Mouse (Mus musculus) cortical plate, adult 2 months (tissue): Measurements from ENCODE around the gene Cryzl1. TPM values are rescaled to one million over a fixed set of nuclear protein-coding genes. Genes with fewer than 3 reads are reported as not detected.

ENCODE experiments used
- H3K27ac ChIP-seq: fragments of 200-500 bp; 2 replicates; pipeline ENCODE4 v1.5.1; 2012; ENCODE audit warnings: low read length, control low read depth, inconsistent platforms; ENCODE audit not compliant: insufficient read depth
- H3K4me1 ChIP-seq: fragments of 200-500 bp; 2 replicates; pipeline ENCODE4 v1.6.1; 2011; ENCODE audit warnings: low read length; ENCODE audit not compliant: control insufficient read depth, insufficient read depth
- H3K4me3 ChIP-seq: fragments of 200-500 bp; 2 replicates; pipeline ENCODE4 v1.5.1; 2011; ENCODE audit warnings: mild to moderate bottlenecking, low read length, control low read depth; ENCODE audit not compliant: insufficient read depth
- CTCF ChIP-seq: fragments of 200-500 bp; IDR thresholded peaks from 2 replicates; pipeline ENCODE4 v1.5.1; 2011; ENCODE audit warnings: mild to moderate bottlenecking, control low read depth, low read length; ENCODE audit not compliant: insufficient read depth; ENCODE audit errors: extremely low read depth
- POLR2A ChIP-seq: fragments of 200-500 bp; IDR thresholded peaks from 2 replicates; pipeline ENCODE4 v1.6.1; 2011; ENCODE audit warnings: mild to moderate bottlenecking, low read length, control low read depth; ENCODE audit not compliant: insufficient read depth; ENCODE audit errors: extremely low read depth
- polyA plus RNA-seq: library from polyadenylated mRNA; depleted of rRNA; stranded (reverse); fragments of >200 nt; gene quantifications from 2 replicates; pipeline ENCODE4 v1.2.3, GENCODE M21; 2012

Gene Cryzl1
- polyA plus RNA-seq, 1 experiment, result 118 TPM

DNA sequence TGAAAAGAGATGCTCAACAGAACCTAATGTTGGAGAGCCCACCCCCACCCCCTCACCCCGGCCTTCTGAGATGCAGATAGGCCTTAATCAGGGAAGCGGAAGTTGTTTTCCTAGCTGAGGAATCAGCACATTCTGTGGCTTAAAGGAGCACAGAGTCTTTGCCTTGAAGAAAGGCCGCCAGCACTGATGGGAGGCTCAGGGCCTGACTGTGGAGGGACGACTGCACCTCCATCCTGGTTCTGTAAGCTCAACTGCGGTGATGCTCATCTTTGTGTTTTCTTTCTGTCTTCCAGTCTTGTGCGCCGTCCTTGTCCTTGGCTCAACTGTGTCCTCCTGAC, 12.1 kb upstream of the Cryzl1 start:
- Histone ChIP-seq H3K27ac (no peak overlapping the region), H3K4me3 (no peak overlapping the region), H3K4me1 (peaks cover 7% of the 10 kb centered on the region)
- TF ChIP-seq CTCF (no peak), POLR2A (no peak)

- no peak overlapping the region for H3K27ac ChIP-seq
Observed at GRCm38 (mm10) chr16:91740184-91740917, 11.6 kb upstream of the Cryzl1 start.

GRCm38 (mm10) chr16:91738505-91738904, 9.7 kb upstream of the Cryzl1 start:
- Histone ChIP-seq H3K27ac (no peak overlapping the region), H3K4me1 (peaks cover 5% of the 10 kb centered on the region), H3K4me3 (no peak overlapping the region)
- no peak for TF ChIP-seq CTCF
- TF ChIP-seq POLR2A, result no peak

More at GRCm38 (mm10) chr16:91740184-91740917, 11.6 kb upstream of the Cryzl1 start:
- Histone ChIP-seq H3K4me3 (no peak overlapping the region), H3K4me1 (peaks cover 3% of the 10 kb centered on the region)
- TF ChIP-seq POLR2A (no peak), CTCF (no peak)

DNA sequence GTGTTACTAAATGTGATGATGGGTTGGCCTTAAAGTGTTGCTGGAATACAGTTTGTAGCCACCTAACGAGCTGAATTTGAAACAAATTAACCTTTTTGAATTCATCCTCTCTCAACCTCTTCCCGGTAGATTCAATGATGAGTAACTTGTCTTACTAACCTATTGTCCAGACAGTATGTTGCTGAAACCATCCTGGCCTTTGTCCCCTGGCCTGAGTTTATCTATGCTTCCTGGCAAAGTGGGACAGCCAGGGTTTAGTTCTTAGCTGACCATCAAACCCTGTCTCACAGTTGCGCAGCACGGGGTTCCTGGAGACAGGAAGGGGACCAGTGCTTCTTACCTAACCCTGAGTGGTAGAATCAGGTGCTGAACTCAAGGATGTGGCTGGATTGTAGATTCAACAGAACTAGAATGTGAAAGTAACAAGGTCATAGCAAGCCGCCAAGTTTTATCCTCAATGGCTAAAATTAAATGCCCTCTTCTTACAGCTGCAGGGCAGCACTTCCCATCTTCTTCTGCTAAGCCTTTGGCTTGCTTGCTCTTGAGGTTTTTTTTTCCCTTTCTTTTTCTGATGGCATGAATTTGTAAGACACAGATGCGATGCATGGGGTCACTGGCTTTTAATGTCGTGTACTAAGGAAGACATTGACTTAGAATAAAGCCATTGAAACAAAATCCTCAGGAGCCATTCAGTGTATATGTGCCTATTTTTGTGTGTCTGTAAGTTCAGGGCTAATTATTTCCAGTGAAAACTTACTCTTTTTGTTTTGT, 7.5 kb upstream of the Cryzl1 start:
- peaks cover 5% of the 10 kb centered on the region for H3K4me1 ChIP-seq
- TF ChIP-seq CTCF (no peak), POLR2A (no peak)

GRCm38 (mm10) chr16:91734771-91735170, 6.0 kb upstream of the Cryzl1 start:
- no peak overlapping the region for H3K4me3 ChIP-seq
- no peak overlapping the region for H3K27ac ChIP-seq
- TF ChIP-seq POLR2A, result no peak
- peaks cover 2% of the 10 kb centered on the region; the same call in 1 of the 2 replicates for H3K4me1 ChIP-seq

More for the DNA sequence above, 7.5 kb upstream of the Cryzl1 start:
- Histone ChIP-seq H3K27ac (no peak overlapping the region), H3K4me3 (no peak overlapping the region)

DNA sequence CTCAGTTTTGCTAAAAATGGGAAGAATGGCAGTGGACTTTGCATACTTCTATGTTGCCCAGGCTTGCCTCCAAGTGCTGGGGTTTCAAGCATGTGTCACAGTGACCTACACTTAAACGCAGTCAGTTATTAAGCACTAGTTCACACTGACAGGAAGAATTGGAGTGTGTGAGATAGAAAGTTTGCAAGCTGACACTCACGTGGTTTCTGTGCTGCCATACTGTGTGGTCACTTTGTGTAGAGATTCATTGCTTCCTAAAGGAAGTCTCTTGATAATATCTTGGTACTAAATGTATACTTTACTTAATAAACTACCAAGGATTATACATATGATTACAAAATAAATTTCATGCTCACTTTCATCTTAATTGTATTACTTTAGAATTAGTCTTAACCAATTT, 4.0 kb upstream of the Cryzl1 start:
- Histone ChIP-seq H3K27ac (no peak overlapping the region), H3K4me1 (peaks cover 2% of the 10 kb centered on the region; the same call in 1 of the 2 replicates), H3K4me3 (no peak overlapping the region)
- no peak for TF ChIP-seq POLR2A
- no peak for TF ChIP-seq CTCF

- peak overlapping the region; percentile 55 for H3K4me3 ChIP-seq
- peaks cover 4% of the 10 kb centered on the region; the same call in 1 of the 2 replicates for H3K4me1 ChIP-seq
- TF ChIP-seq POLR2A (no peak), CTCF (no peak)
Observed at GRCm38 (mm10) chr16:91730446-91730845, 1.7 kb upstream of the Cryzl1 start.

DNA sequence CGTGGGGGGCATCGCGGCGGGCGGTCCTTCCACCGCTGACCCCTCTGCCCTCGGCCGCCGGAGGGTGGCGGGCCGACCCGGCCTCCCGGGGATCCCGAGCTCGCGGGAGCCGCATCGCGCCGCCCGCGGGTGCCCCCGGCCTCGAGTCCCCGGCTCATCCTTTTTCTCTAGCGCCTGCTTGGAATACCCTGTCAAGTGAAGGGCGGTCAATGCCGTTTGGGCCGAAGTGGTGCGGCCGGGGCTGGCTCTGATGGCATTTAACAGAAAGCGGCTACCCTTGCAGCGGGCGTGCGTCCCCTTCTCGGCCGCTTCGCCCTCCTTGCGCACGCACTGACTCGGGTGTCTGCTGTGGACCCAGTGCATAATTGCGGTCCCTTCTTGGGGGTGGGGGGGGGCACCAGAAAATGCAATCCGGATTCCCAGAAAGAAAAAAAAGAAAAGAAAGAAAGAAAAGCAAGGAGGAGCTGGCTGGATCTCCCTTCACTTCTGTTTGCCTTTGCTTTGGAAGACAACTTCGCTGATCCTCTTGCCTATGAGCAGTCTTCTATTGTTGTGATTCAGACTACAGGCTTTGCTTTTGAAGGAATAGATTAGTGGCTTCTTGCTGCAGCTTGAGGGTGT, 1.2 kb upstream of the Cryzl1 start:
- H3K4me3 ChIP-seq, result peak overlapping the region; percentile 55
- peak overlapping the region; percentile 10; the same call in 1 of the 2 replicates for H3K27ac ChIP-seq
- TF ChIP-seq POLR2A (no peak), CTCF (no peak)
- H3K4me1 ChIP-seq, result peaks cover 4% of the 10 kb centered on the region; the same call in 1 of the 2 replicates

More at GRCm38 (mm10) chr16:91730446-91730845, 1.7 kb upstream of the Cryzl1 start:
- peak overlapping the region; percentile 10; the same call in 1 of the 2 replicates for H3K27ac ChIP-seq

DNA sequence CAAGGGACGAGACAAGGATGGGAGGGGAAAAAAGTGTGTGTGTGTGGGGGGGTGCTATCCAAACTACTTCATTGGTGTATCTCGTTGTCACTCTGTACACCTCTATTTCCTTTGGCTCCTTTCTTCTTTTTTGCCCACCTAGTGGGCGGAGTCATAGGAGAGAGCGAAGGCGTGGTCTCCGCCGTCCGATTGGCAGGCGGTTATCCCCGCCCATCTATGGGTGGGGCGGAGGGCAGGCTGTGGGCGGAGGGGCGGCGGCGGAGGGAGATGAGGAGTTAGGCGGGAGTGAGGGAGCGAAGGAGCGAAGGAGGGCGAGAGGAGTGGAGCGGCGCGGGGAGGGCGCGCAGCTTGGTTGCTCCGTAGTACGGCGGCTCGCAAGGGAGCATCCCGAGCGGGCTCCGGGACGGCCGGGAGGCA, 299 bp upstream of the Cryzl1 start, which contains the start of gene Itsn1:
Gene Itsn1, plus strand, starts transcription at position 216 of the 417 bp plus-strand sequence.
- TF ChIP-seq POLR2A (peak; percentile 89), CTCF (no peak)
- H3K27ac ChIP-seq, result peak within 1 kb of the TSS; percentile 48
- H3K4me1 ChIP-seq, result peaks cover 2% of the 10 kb centered on the region; the same call in 1 of the 2 replicates
- peak within 1 kb of the TSS; percentile 55 for H3K4me3 ChIP-seq

- Histone ChIP-seq H3K4me1 (peaks cover 2% of the 10 kb centered on the region; the same call in 1 of the 2 replicates), H3K4me3 (peak overlapping the region; percentile 55; the same call in 1 of the 2 replicates), H3K27ac (no peak overlapping the region)
- TF ChIP-seq POLR2A, result no peak
- no peak for TF ChIP-seq CTCF
Observed at GRCm38 (mm10) chr16:91727433-91727832, 1.3 kb downstream of the Cryzl1 start.
